Mouse (Mus musculus): ENCODE measurements around the gene Dcaf10. TPM values are rescaled to one million over a fixed set of nuclear protein-coding genes. Genes with fewer than 3 reads are reported as not detected.

The Dcaf10 gene
- polyA plus RNA-seq, 1 experiment from 2014 or later = 10.6 TPM

GRCm38 (mm10) chr4:45420733-45421132 is 78.8 kb downstream of the Dcaf10 start:
- 64% methylated on average over 3 of the region's 3 CpGs for WGBS (ENCODE audit: insufficient replicate concordance)
- ATAC-seq (replicated peaks; ENCODE audit: insufficient number of reproducible peaks, low FRiP score, low TSS enrichment) = no peak
- H3K4me1 ChIP-seq (ENCODE audit: control insufficient read depth, insufficient read depth, low read length) = peaks cover 20% of the 10 kb centered on the region
- no peaks in the 10 kb centered on the region for H3K27me3 ChIP-seq (ENCODE audit: control insufficient read depth, insufficient read depth, low read length)
- H3K36me3 ChIP-seq (ENCODE audit: control insufficient read depth, insufficient read depth, low read length) = no peaks in the 10 kb centered on the region
- H3K9me3 ChIP-seq (replicated peaks; ENCODE audit: control insufficient read depth, low read length) = no peaks in the 10 kb centered on the region
- no peak overlapping the region for H3K27ac ChIP-seq (ENCODE audit: low read depth, low read length)
- H3K4me2 ChIP-seq = no peak overlapping the region
- no peak overlapping the region for H3K4me3 ChIP-seq (ENCODE audit: low read depth, low read length)
- H3K9ac ChIP-seq (ENCODE audit: low read depth, low read length) = no peak overlapping the region

GRCm38 (mm10) chr4:45421519-45422260 is 79.8 kb downstream of the Dcaf10 start:
- H3K36me3 ChIP-seq (ENCODE audit: control insufficient read depth, insufficient read depth, low read length) = no peaks in the 10 kb centered on the region
- WGBS (ENCODE audit: insufficient replicate concordance) = 83% methylated on average over 11 of the region's 11 CpGs
- no peaks in the 10 kb centered on the region for H3K27me3 ChIP-seq (ENCODE audit: control insufficient read depth, insufficient read depth, low read length)
- no peak overlapping the region for H3K4me2 ChIP-seq
- H3K4me1 ChIP-seq (ENCODE audit: control insufficient read depth, insufficient read depth, low read length) = peaks cover 20% of the 10 kb centered on the region
- no peaks in the 10 kb centered on the region for H3K9me3 ChIP-seq (replicated peaks; ENCODE audit: control insufficient read depth, low read length)
- H3K4me3 ChIP-seq (ENCODE audit: low read depth, low read length) = no peak overlapping the region
- H3K27ac ChIP-seq (ENCODE audit: low read depth, low read length) = no peak overlapping the region
- ATAC-seq (replicated peaks; ENCODE audit: insufficient number of reproducible peaks, low FRiP score, low TSS enrichment) = no peak
- no peak overlapping the region for H3K9ac ChIP-seq (ENCODE audit: low read depth, low read length)

- H3K4me1 ChIP-seq (ENCODE audit: control insufficient read depth, insufficient read depth, low read length) = peaks cover 20% of the 10 kb centered on the region
- no peaks in the 10 kb centered on the region for H3K27me3 ChIP-seq (ENCODE audit: control insufficient read depth, insufficient read depth, low read length)
- no peak overlapping the region for H3K27ac ChIP-seq (ENCODE audit: low read depth, low read length)
- no peaks in the 10 kb centered on the region for H3K9me3 ChIP-seq (replicated peaks; ENCODE audit: control insufficient read depth, low read length)
- H3K36me3 ChIP-seq (ENCODE audit: control insufficient read depth, insufficient read depth, low read length) = no peaks in the 10 kb centered on the region
- H3K4me2 ChIP-seq = no peak overlapping the region
- H3K9ac ChIP-seq (ENCODE audit: low read depth, low read length) = no peak overlapping the region
- no peak overlapping the region for H3K4me3 ChIP-seq (ENCODE audit: low read depth, low read length)
- no peak for ATAC-seq (replicated peaks; ENCODE audit: insufficient number of reproducible peaks, low FRiP score, low TSS enrichment)
- WGBS (ENCODE audit: insufficient replicate concordance) = 58% methylated on average over 10 of the region's 10 CpGs
Observed at GRCm38 (mm10) chr4:45422640-45423039, 80.7 kb downstream of the Dcaf10 start.

GRCm38 (mm10) chr4:45423406-45423805 is 81.5 kb downstream of the Dcaf10 start:
- H3K4me3 ChIP-seq (ENCODE audit: low read depth, low read length) = no peak overlapping the region
- H3K36me3 ChIP-seq (ENCODE audit: control insufficient read depth, insufficient read depth, low read length) = no peaks in the 10 kb centered on the region
- ATAC-seq (replicated peaks; ENCODE audit: insufficient number of reproducible peaks, low FRiP score, low TSS enrichment) = no peak
- H3K27me3 ChIP-seq (ENCODE audit: control insufficient read depth, insufficient read depth, low read length) = no peaks in the 10 kb centered on the region
- H3K4me2 ChIP-seq = no peak overlapping the region
- H3K27ac ChIP-seq (ENCODE audit: low read depth, low read length) = no peak overlapping the region
- H3K9ac ChIP-seq (ENCODE audit: low read depth, low read length) = no peak overlapping the region
- WGBS (ENCODE audit: insufficient replicate concordance) = 38% methylated on average over 8 of the region's 8 CpGs
- H3K9me3 ChIP-seq (replicated peaks; ENCODE audit: control insufficient read depth, low read length) = no peaks in the 10 kb centered on the region
- H3K4me1 ChIP-seq (ENCODE audit: control insufficient read depth, insufficient read depth, low read length) = peaks cover 20% of the 10 kb centered on the region

- WGBS (ENCODE audit: insufficient replicate concordance) = 75% methylated on average over 13 of the region's 13 CpGs
- Histone ChIP-seq H3K36me3 (ENCODE audit: control insufficient read depth, insufficient read depth, low read length) (no peaks in the 10 kb centered on the region), H3K27ac (ENCODE audit: low read depth, low read length) (no peak overlapping the region), H3K27me3 (ENCODE audit: control insufficient read depth, insufficient read depth, low read length) (no peaks in the 10 kb centered on the region), H3K4me2 (no peak overlapping the region), H3K4me3 (ENCODE audit: low read depth, low read length) (no peak overlapping the region), H3K9ac (ENCODE audit: low read depth, low read length) (no peak overlapping the region), H3K4me1 (ENCODE audit: control insufficient read depth, insufficient read depth, low read length) (peaks cover 19% of the 10 kb centered on the region), H3K9me3 (replicated peaks; ENCODE audit: control insufficient read depth, low read length) (no peaks in the 10 kb centered on the region)
- no peak for ATAC-seq (replicated peaks; ENCODE audit: insufficient number of reproducible peaks, low FRiP score, low TSS enrichment)
Observed at GRCm38 (mm10) chr4:45426724-45427457, 85.0 kb downstream of the Dcaf10 start.

Small RNA genes lying within 50 kb of the gene (microRNA-seq; reads per million reads assigned to microRNA genes)
- not detected for gene Gm25692 (ENCODE audit: borderline number of aligned reads)

Other genes with a start within 250 kb of the Dcaf10 start
- gene Tomm5, start 234.0 kb upstream of the Dcaf10 start, polyA plus RNA-seq (2014; fragmentation: Nextera tagmentation; extraction: Ambion mirVana) = 222 TPM in 2 replicates
- gene Frmpd1, start 157.2 kb upstream of the Dcaf10 start, polyA plus RNA-seq (2014; fragmentation: Nextera tagmentation; extraction: Ambion mirVana) = 3.3 and 3.6 TPM in 2 replicates
- 13.3 and 14.0 TPM in 2 replicates for gene Trmt10b, start 45.0 kb upstream of the Dcaf10 start, polyA plus RNA-seq (2014; fragmentation: Nextera tagmentation; extraction: Ambion mirVana)
- gene Exosc3, start 631 bp downstream of the Dcaf10 start, polyA plus RNA-seq (2014; fragmentation: Nextera tagmentation; extraction: Ambion mirVana) = 43.1 and 49.7 TPM in 2 replicates
- gene Slc25a51, start 66.7 kb downstream of the Dcaf10 start, polyA plus RNA-seq (2014; fragmentation: Nextera tagmentation; extraction: Ambion mirVana) = 60.7 and 73.4 TPM in 2 replicates
- gene Shb, start 190.4 kb downstream of the Dcaf10 start, polyA plus RNA-seq (2014; fragmentation: Nextera tagmentation; extraction: Ambion mirVana) = 9.2 and 11.1 TPM in 2 replicates

Data from heart, embryonic 11.5 days (tissue).